Mouse (Mus musculus) thymus, adult 2 months (tissue): ENCODE measurements around the gene Ppfibp1.

Experiments
- CTCF ChIP-seq: fragments of 200-500 bp; IDR thresholded peaks from 2 replicates; pipeline ENCODE4 v1.5.1; 2012; ENCODE audit warnings: mild to moderate bottlenecking, control low read depth, low read length, moderate library complexity, borderline replicate concordance; ENCODE audit not compliant: control insufficient read depth, poor library complexity, insufficient read depth; ENCODE audit errors: extremely low read depth
- POLR2A ChIP-seq: fragments of 200-500 bp; IDR thresholded peaks from 2 replicates; pipeline ENCODE4 v1.6.1; 2012; ENCODE audit warnings: mild to moderate bottlenecking, low read length, control low read depth, moderate library complexity; ENCODE audit not compliant: control insufficient read depth, poor library complexity, insufficient read depth; ENCODE audit errors: extremely low read depth

DNA sequence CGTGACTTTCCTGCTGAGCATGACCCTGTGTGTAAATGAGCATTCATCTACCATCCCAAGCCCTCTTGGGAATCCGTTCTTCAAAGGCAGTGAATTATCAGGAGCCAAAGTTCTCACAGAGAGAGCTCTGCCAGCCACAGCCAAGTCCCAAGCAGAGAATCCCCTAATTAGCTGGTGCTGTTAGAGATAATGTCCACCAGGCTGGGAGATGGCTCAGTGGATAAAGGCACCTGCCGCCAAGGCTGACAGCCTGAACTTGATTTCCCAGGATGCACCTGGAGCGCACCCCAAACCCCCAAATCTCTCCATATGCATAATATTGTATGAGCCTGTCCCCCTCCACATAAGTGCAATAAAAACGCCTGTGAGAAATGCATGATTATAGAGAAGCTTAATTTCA, 42.9 kb upstream of the Ppfibp1 start:
- no peak for TF ChIP-seq POLR2A
- no peak for TF ChIP-seq CTCF
